Mouse (Mus musculus) MEL (cell line): Measurements from ENCODE around the gene Rnf167. TPM values are rescaled to one million over a fixed set of nuclear protein-coding genes. Genes with fewer than 3 reads are reported as not detected.

Source experiments
- DNase-seq: peaks from one replicate; pipeline ENCODE4 v3.0.0; 2011; ENCODE audit warnings: low read depth, low spot score
- H3K27ac ChIP-seq: 2 replicates; pipeline ENCODE4 v1.5.1; 2012; ENCODE audit warnings: low read depth, mild to moderate bottlenecking, control low read depth, low read length, moderate library complexity; ENCODE audit not compliant: control insufficient read depth
- H3K27me3 ChIP-seq, 2 experiments: fragments of 150-350 bp in 1 of 2; sonication (generic) in 1 of 2; 2 replicates each; pipeline ENCODE4 v1.6.1; 2012; ENCODE audit warnings: low read length in 2 of 2, mild to moderate bottlenecking in 2 of 2, improper control_type of control experiment in 1 of 2, moderate library complexity in 1 of 2; ENCODE audit not compliant: insufficient read depth in 2 of 2, control insufficient read depth in 1 of 2
- H3K36me3 ChIP-seq, 2 experiments: 2 replicates each; pipeline ENCODE4 v1.6.1; 2012 to 2014; ENCODE audit warnings: low read length in 2 of 2, improper control_type of control experiment in 1 of 2, inconsistent platforms in 1 of 2, mild to moderate bottlenecking in 1 of 2; ENCODE audit not compliant: insufficient read depth in 2 of 2, control insufficient read depth in 1 of 2
- H3K4me1 ChIP-seq, 2 experiments: fragments of 150-350 bp in 1 of 2; sonication (generic) in 1 of 2; 2 replicates each; pipeline ENCODE4 v1.6.1; 2012; ENCODE audit warnings: low read length in 2 of 2, improper control_type of control experiment in 1 of 2, mild to moderate bottlenecking in 1 of 2; ENCODE audit not compliant: insufficient read depth in 2 of 2, control insufficient read depth in 1 of 2
- H3K4me3 ChIP-seq, 2 experiments: fragments of 150-350 bp in 1 of 2; sonication (generic) in 1 of 2; 2 replicates each; pipeline ENCODE4 v1.5.1; 2012; ENCODE audit warnings: low read depth in 2 of 2, low read length in 2 of 2, mild to moderate bottlenecking in 2 of 2, moderate library complexity in 2 of 2, control low read depth in 1 of 2, improper control_type of control experiment in 1 of 2; ENCODE audit not compliant: control insufficient read depth in 1 of 2, insufficient read depth in 1 of 2
- H3K79me2 ChIP-seq: 2 replicates; pipeline ENCODE4 v1.6.1; 2012; ENCODE audit warnings: mild to moderate bottlenecking, low read length, moderate library complexity; ENCODE audit not compliant: control insufficient read depth, poor library complexity, insufficient read depth
- H3K9ac ChIP-seq: 2 replicates; pipeline ENCODE4 v1.6.1; 2012; ENCODE audit warnings: low read depth, mild to moderate bottlenecking, control low read depth, low read length, moderate library complexity; ENCODE audit not compliant: control insufficient read depth, poor library complexity, severe bottlenecking
- H3K9me3 ChIP-seq: fragments of 150-350 bp; sonication (generic); replicated peaks from 2 replicates; pipeline ENCODE4 v1.6.1; 2012; ENCODE audit warnings: mild to moderate bottlenecking, low read length, improper control_type of control experiment, moderate library complexity; ENCODE audit not compliant: insufficient read depth
- BHLHE40 ChIP-seq: IDR thresholded peaks from 2 replicates; pipeline ENCODE4 v1.6.1; 2012; ENCODE audit warnings: low read depth, mild to moderate bottlenecking, inconsistent platforms, low read length, improper control_type of control experiment, borderline replicate concordance
- CHD1 ChIP-seq: IDR thresholded peaks from 2 replicates; pipeline ENCODE4 v1.6.1; 2012; ENCODE audit warnings: low read depth, mild to moderate bottlenecking, inconsistent platforms, low read length, improper control_type of control experiment
- CTCF ChIP-seq, 3 experiments: IDR thresholded peaks in 2 of 3; conservative IDR thresholded peaks in 1 of 3; 2 replicates each; pipeline ENCODE4 v1.5.1; 2011 to 2012; ENCODE audit warnings: low read length in 3 of 3, low read depth in 2 of 3, mild to moderate bottlenecking in 2 of 3, improper control_type of control experiment in 1 of 3, inconsistent platforms in 1 of 3, mixed read lengths in 1 of 3, moderate library complexity in 1 of 3; ENCODE audit not compliant: control insufficient read depth in 1 of 3, insufficient read depth in 1 of 3, poor library complexity in 1 of 3, severe bottlenecking in 1 of 3
- ELF1 ChIP-seq: IDR thresholded peaks from 2 replicates; pipeline ENCODE4 v1.6.1; 2014; ENCODE audit warnings: low read depth, mild to moderate bottlenecking, inconsistent platforms, low read length, improper control_type of control experiment, moderate library complexity
- EP300 ChIP-seq, 2 experiments: IDR thresholded peaks; 2 replicates each; pipeline ENCODE4 v1.6.1; 2011; ENCODE audit warnings: improper control_type of control experiment in 2 of 2, low read length in 2 of 2, low read depth in 1 of 2, mild to moderate bottlenecking in 1 of 2
- GATA1 ChIP-seq: IDR thresholded peaks from 2 replicates; pipeline ENCODE4 v1.6.1; 2011; ENCODE audit warnings: low read depth, low read length, improper control_type of control experiment
- HCFC1 ChIP-seq: IDR thresholded peaks from 2 replicates; pipeline ENCODE4 v1.6.1; 2012; ENCODE audit warnings: low read depth, mild to moderate bottlenecking, inconsistent platforms, low read length, improper control_type of control experiment, moderate library complexity
- JUND ChIP-seq: IDR thresholded peaks from 2 replicates; pipeline ENCODE4 v1.6.1; 2011; ENCODE audit warnings: low read depth, mild to moderate bottlenecking, improper control_type of control experiment, low read length
- KAT2A ChIP-seq: conservative IDR thresholded peaks from 2 replicates; pipeline ENCODE4 v1.6.1; 2012; ENCODE audit warnings: low read depth, low read length, improper control_type of control experiment, inconsistent platforms
- MAFK ChIP-seq: IDR thresholded peaks from 2 replicates; pipeline ENCODE4 v1.6.1; 2011; ENCODE audit warnings: low read depth, mild to moderate bottlenecking, low read length, improper control_type of control experiment, borderline replicate concordance
- MAX ChIP-seq: IDR thresholded peaks from 2 replicates; pipeline ENCODE4 v1.6.1; 2011; ENCODE audit warnings: low read length, improper control_type of control experiment
- MAZ ChIP-seq: IDR thresholded peaks from 2 replicates; pipeline ENCODE4 v1.6.1; 2012; ENCODE audit warnings: low read depth, mild to moderate bottlenecking, inconsistent platforms, low read length, improper control_type of control experiment
- MEF2A ChIP-seq: IDR thresholded peaks from 2 replicates; pipeline ENCODE4 v1.6.1; 2014; ENCODE audit warnings: low read depth, mild to moderate bottlenecking, inconsistent platforms, low read length, improper control_type of control experiment; ENCODE audit not compliant: poor library complexity, insufficient replicate concordance, severe bottlenecking; ENCODE audit errors: extremely low read depth
- MXI1 ChIP-seq: IDR thresholded peaks from 2 replicates; pipeline ENCODE4 v1.6.1; 2011; ENCODE audit warnings: mild to moderate bottlenecking, low read depth, low read length, improper control_type of control experiment
- MYC ChIP-seq: IDR thresholded peaks from 2 replicates; pipeline ENCODE4 v1.6.1; 2011; ENCODE audit warnings: low read depth, mild to moderate bottlenecking, low read length, improper control_type of control experiment, moderate library complexity
- NELFE ChIP-seq: IDR thresholded peaks from 2 replicates; pipeline ENCODE4 v1.6.1; 2011; ENCODE audit warnings: low read depth, low read length, improper control_type of control experiment
- NRF1 ChIP-seq: IDR thresholded peaks from 2 replicates; pipeline ENCODE4 v1.6.1; 2014; ENCODE audit warnings: low read depth, mild to moderate bottlenecking, inconsistent platforms, low read length, improper control_type of control experiment, moderate library complexity; ENCODE audit not compliant: poor library complexity, insufficient read depth, severe bottlenecking
- POLR2A ChIP-seq, 2 experiments: IDR thresholded peaks; 2 replicates each; pipeline ENCODE4 v1.6.1; 2011 to 2012; ENCODE audit warnings: low read length in 2 of 2, mild to moderate bottlenecking in 2 of 2, control low read depth in 1 of 2, improper control_type of control experiment in 1 of 2, low read depth in 1 of 2, moderate library complexity in 1 of 2; ENCODE audit not compliant: control insufficient read depth in 1 of 2, insufficient read depth in 1 of 2, poor library complexity in 1 of 2
- POLR2AphosphoS5 ChIP-seq: IDR thresholded peaks from 2 replicates; pipeline ENCODE4 v1.6.1; 2012; ENCODE audit warnings: low read depth, borderline replicate concordance, mild to moderate bottlenecking, inconsistent platforms, low read length, moderate library complexity, mixed read lengths
- SIN3A ChIP-seq: IDR thresholded peaks from 2 replicates; pipeline ENCODE4 v1.6.1; 2012; ENCODE audit warnings: low read length, improper control_type of control experiment, inconsistent platforms
- SMC3 ChIP-seq: IDR thresholded peaks from 2 replicates; pipeline ENCODE4 v1.6.1; 2011; ENCODE audit warnings: low read depth, low read length, improper control_type of control experiment
- TBP ChIP-seq: IDR thresholded peaks from 2 replicates; pipeline ENCODE4 v1.8.0; 2011; ENCODE audit warnings: low read depth, low read length, improper control_type of control experiment
- TCF12 ChIP-seq: IDR thresholded peaks from 2 replicates; pipeline ENCODE4 v1.6.1; 2014; ENCODE audit warnings: low read depth, mild to moderate bottlenecking, inconsistent platforms, low read length, improper control_type of control experiment, moderate library complexity
- USF1 ChIP-seq: IDR thresholded peaks from 2 replicates; pipeline ENCODE4 v1.6.1; 2014; ENCODE audit warnings: low read depth, mild to moderate bottlenecking, inconsistent platforms, low read length, improper control_type of control experiment, moderate library complexity
- ZKSCAN1 ChIP-seq: IDR thresholded peaks from 2 replicates; pipeline ENCODE4 v1.6.1; 2012; ENCODE audit warnings: low read depth, mild to moderate bottlenecking, inconsistent platforms, low read length, improper control_type of control experiment, moderate library complexity
- ZMIZ1 ChIP-seq: IDR thresholded peaks from 2 replicates; pipeline ENCODE4 v1.6.1; 2012; ENCODE audit warnings: low read depth, mild to moderate bottlenecking, inconsistent platforms, low read length, improper control_type of control experiment, moderate library complexity
- polyA plus RNA-seq, 2 experiments: library from polyadenylated mRNA; stranded (reverse) in 1 of 2; unstranded in 1 of 2; fragments of >175 nt in 1 of 2; fragments of >200 nt in 1 of 2; gene quantifications; 2 replicates each; pipeline versions ENCODE4 v1.2.1 to v1.2.4; 2012; ENCODE audit warnings: low replicate concordance in 2 of 2, low read depth in 1 of 2; ENCODE audit not compliant: insufficient read length in 2 of 2, insufficient read depth in 1 of 2, missing spikeins in 1 of 2
- total RNA-seq: library from RNA; depleted of rRNA; stranded (reverse); fragments of 300-350 nt; gene quantifications from 2 replicates; pipeline ENCODE4 v1.2.3, GENCODE M21; 2012

Gene Rnf167
- total and polyA plus RNA-seq, 3 experiments, result 31.4 to 44.4 TPM; not detected in 1

DNA sequence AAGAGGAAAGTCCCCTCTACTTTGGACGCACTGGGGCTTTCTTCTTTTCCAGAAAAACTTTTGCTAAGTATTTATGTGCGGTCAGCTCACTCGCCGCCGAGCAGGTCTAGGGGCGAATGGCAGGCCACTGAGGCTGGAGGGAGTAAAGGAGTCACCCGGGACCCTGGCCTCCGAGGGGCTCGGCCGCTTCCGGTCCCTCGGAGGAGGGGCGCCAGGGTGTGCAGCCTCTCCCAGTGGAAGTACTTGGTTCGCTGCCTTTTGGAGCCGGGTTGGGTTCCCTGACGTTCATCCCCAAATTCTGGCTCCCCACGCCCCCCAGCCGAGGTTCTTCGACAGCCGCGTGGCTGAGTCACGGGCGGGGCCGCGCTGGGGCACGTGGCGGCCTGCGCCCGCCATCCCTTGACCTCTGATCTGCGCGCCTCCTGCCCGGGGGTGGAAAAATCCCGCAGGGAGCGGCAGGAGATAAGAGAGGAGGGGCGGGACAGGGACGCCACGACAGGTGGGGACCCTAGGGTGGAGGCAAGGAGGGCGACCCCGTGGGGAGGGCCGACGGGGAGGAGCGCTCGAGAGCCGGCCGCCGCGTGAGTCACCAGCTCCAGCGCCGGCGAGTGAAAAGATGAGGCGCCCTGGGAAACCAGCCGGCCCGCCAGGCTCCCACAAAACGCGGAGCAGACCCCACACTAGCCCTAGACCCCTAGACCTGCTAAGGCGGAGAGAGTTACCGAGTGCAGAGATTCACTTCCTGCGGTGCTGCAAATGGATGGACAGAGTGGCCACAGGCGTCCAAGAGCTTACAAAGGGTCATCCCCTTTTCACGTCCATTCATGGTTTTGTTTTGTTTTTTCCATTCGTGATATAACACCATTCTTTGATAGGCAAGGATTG lies 8.8 kb downstream of the Rnf167 start:
- Histone ChIP-seq H3K9me3 (no peaks in the 10 kb centered on the region), H3K4me3 (peak overlapping the region; percentile 74 to 80), H3K9ac (peak overlapping the region; percentile 88), H3K4me1 (peaks cover 3 to 34% of the 10 kb centered on the region in 2 experiments), H3K27ac (peak overlapping the region; percentile 99), H3K36me3 (peaks cover 8 to 30% of the 10 kb centered on the region in 2 experiments; a peak in 3 of 4 replicates), H3K27me3 (no peaks in the 10 kb centered on the region), H3K79me2 (peaks cover 51% of the 10 kb centered on the region)
- peak; percentile 90 for DNase-seq
- peak in 1 of 2 experiments; percentile 57; a peak in 3 of 4 replicates for TF ChIP-seq EP300 (IDR thresholded peaks at IDR 0.05; ENCODE audit: low read depth in 1 of 2, low read length in 2 of 2)
- peak; percentile 29; the same call in 1 of the 2 replicates for TF ChIP-seq HCFC1
- no peak for TF ChIP-seq JUND
- peak; percentile 32; the same call in 1 of the 2 replicates for TF ChIP-seq ZMIZ1
- TF ChIP-seq MAZ, result peak; percentile 90
- TF ChIP-seq SIN3A, result no peak
- peak; percentile 23; the same call in 1 of the 2 replicates for TF ChIP-seq NRF1
- TF ChIP-seq GATA1, result no peak
- no peak for TF ChIP-seq MEF2A
- TF ChIP-seq USF1, result peak; percentile 79
- peak; percentile 50; the same call in 1 of the 2 replicates for TF ChIP-seq NELFE
- no peak for TF ChIP-seq CTCF (IDR thresholded peaks at IDR 0.05 in 2 of 3, conservative IDR thresholded peaks at IDR 0.05 in 1 of 3; ENCODE audit: control insufficient read depth in 1 of 3, insufficient read depth in 1 of 3, low read depth in 2 of 3, low read length in 3 of 3, poor library complexity in 1 of 3, severe bottlenecking in 1 of 3)
- TF ChIP-seq POLR2AphosphoS5, result no peak
- TF ChIP-seq BHLHE40, result peak; percentile 41; the same call in 1 of the 2 replicates
- TF ChIP-seq CHD1, result no peak; the same call in 1 of the 2 replicates
- peak; percentile 94 for TF ChIP-seq MAX
- no peak for TF ChIP-seq ZKSCAN1
- TF ChIP-seq POLR2A (IDR thresholded peaks at IDR 0.05; ENCODE audit: control insufficient read depth in 1 of 2, insufficient read depth in 1 of 2, low read depth in 1 of 2, low read length in 2 of 2, poor library complexity in 1 of 2), result peak; percentile 11 to 60
- TF ChIP-seq ELF1, result peak; percentile 51; the same call in 1 of the 2 replicates
- peak; percentile 90 for TF ChIP-seq MYC
- no peak for TF ChIP-seq MAFK
- no peak for TF ChIP-seq SMC3
- TF ChIP-seq TBP, result no peak
- peak; percentile 15 for TF ChIP-seq TCF12
- peak; percentile 82 for TF ChIP-seq MXI1
- TF ChIP-seq KAT2A, result no peak
